Mouse (Mus musculus): ENCODE data around the gene Specc1l.

Gene Specc1l

GRCm38 (mm10) chr10:75211807-75212645 lies at the start of gene Specc1l:
Gene Specc1l, plus strand, starts transcription at chr10:75212073.
- DNase-seq = peak; percentile 97

GRCm38 (mm10) chr10:75165825-75166481 lies 45.9 kb upstream of the Specc1l start:
- no peak for DNase-seq

- DNase-seq = no peak
Observed at GRCm38 (mm10) chr10:75166601-75167000, 45.3 kb upstream of the Specc1l start.

- DNase-seq = no peak
Observed at GRCm38 (mm10) chr10:75170207-75170850, 41.5 kb upstream of the Specc1l start.

- DNase-seq = no peak
Observed at GRCm38 (mm10) chr10:75173056-75173455, 38.8 kb upstream of the Specc1l start.

GRCm38 (mm10) chr10:75173712-75174111 lies 38.2 kb upstream of the Specc1l start:
- no peak for DNase-seq

- DNase-seq = no peak
Observed at GRCm38 (mm10) chr10:75176494-75176893, 35.4 kb upstream of the Specc1l start.

GRCm38 (mm10) chr10:75178911-75179310 lies 33.0 kb upstream of the Specc1l start:
- DNase-seq = peak; percentile 2

- peak; percentile 68 for DNase-seq
Observed at GRCm38 (mm10) chr10:75182151-75182774, 29.6 kb upstream of the Specc1l start.

GRCm38 (mm10) chr10:75184826-75185225 lies 27.0 kb upstream of the Specc1l start:
- DNase-seq = no peak

- DNase-seq = no peak
Observed at GRCm38 (mm10) chr10:75186551-75186950, 25.3 kb upstream of the Specc1l start.

- no peak for DNase-seq
Observed at GRCm38 (mm10) chr10:75187366-75188056, 24.4 kb upstream of the Specc1l start.

GRCm38 (mm10) chr10:75191647-75192046 lies 20.2 kb upstream of the Specc1l start:
- no peak for DNase-seq

GRCm38 (mm10) chr10:75197817-75198216 lies 14.1 kb upstream of the Specc1l start:
- no peak for DNase-seq

- DNase-seq = no peak
Observed at GRCm38 (mm10) chr10:75200733-75201132, 11.1 kb upstream of the Specc1l start.

GRCm38 (mm10) chr10:75206192-75206591 lies 5.7 kb upstream of the Specc1l start:
- no peak for DNase-seq

- DNase-seq = no peak
Observed at GRCm38 (mm10) chr10:75210841-75211240, 1.0 kb upstream of the Specc1l start.

GRCm38 (mm10) chr10:75212981-75213380 lies 1.1 kb downstream of the Specc1l start:
- peak; percentile 10 for DNase-seq

- DNase-seq = no peak
Observed at GRCm38 (mm10) chr10:75220722-75221121, 8.8 kb downstream of the Specc1l start.

- no peak for DNase-seq
Observed at GRCm38 (mm10) chr10:75221936-75222610, 10.2 kb downstream of the Specc1l start.

GRCm38 (mm10) chr10:75222611-75222998 lies 10.7 kb downstream of the Specc1l start:
- no peak for DNase-seq

- no peak for DNase-seq
Observed at GRCm38 (mm10) chr10:75224154-75224553, 12.3 kb downstream of the Specc1l start.

Data from right cerebral cortex, postnatal 25 days (tissue).